Mouse (Mus musculus) embryonic fibroblast, embryonic 13.5 days (primary cell): ENCODE data around the gene Dennd2c.

Experiments used
- CTCF ChIP-seq: IDR thresholded peaks from 2 replicates; pipeline ENCODE4 v1.5.1; 2011; ENCODE audit warnings: mild to moderate bottlenecking, control low read depth, low read length, moderate library complexity, borderline replicate concordance; ENCODE audit not compliant: insufficient read depth
- POLR2A ChIP-seq: IDR thresholded peaks from 2 replicates; pipeline ENCODE4 v1.6.1; 2011; ENCODE audit warnings: low read depth, mild to moderate bottlenecking, control low read depth, low read length, moderate library complexity

DNA sequence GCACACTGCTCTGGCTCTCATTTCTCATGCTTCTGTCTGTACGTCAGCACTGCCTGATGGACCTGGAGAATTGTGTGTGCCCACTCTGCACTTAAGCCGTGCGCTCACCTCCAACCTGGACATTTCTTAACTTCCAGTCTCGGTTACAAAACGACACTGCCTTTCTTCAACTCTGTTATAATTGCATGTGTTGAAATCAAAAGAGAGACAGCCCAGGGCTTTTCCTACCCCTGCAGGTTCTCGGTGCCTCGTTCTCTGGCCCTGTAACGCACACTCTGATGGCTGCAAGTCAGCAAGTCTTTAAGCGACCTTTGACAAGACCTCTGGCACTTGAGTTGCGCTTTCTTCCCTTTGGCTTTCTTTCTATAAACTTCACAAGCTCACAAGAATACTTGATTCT is 40.0 kb downstream of the Dennd2c start:
- no peak for TF ChIP-seq POLR2A
- no peak for TF ChIP-seq CTCF
